Mouse (Mus musculus) hindbrain, embryonic 10.5 days (tissue): ENCODE results near the gene Fcer1a. TPM values are rescaled to one million over a fixed set of nuclear protein-coding genes. Genes with fewer than 3 reads are reported as not detected.
"Not testable (repeated sequence)": the region's sequence is repeated elsewhere in the genome, so short reads cannot be mapped to it uniquely, and the experiment has no call there.

Experiments
- DNase-seq: peaks from one replicate; pipeline ENCODE4 v3.0.0-alpha.2; 2017; ENCODE audit warnings: low spot score
- H3K27ac ChIP-seq: fragments of 300-500 bp; sonication (generic); 2 replicates; pipeline ENCODE4 v1.5.1; 2016; ENCODE audit warnings: mild to moderate bottlenecking, moderate library complexity
- H3K27me3 ChIP-seq: fragments of 300-500 bp; sonication (generic); 2 replicates; pipeline ENCODE4 v1.6.1; 2016; ENCODE audit warnings: mild to moderate bottlenecking; ENCODE audit not compliant: poor library complexity, insufficient read depth, severe bottlenecking
- H3K36me3 ChIP-seq: fragments of 300-500 bp; sonication (generic); 2 replicates; pipeline ENCODE4 v1.6.1; 2016; ENCODE audit warnings: mild to moderate bottlenecking, moderate library complexity
- H3K4me1 ChIP-seq: fragments of 300-500 bp; sonication (generic); replicated peaks from 2 replicates; pipeline ENCODE4 v1.6.1; 2016; ENCODE audit warnings: mild to moderate bottlenecking
- H3K4me3 ChIP-seq: fragments of 300-500 bp; sonication (generic); 2 replicates; pipeline ENCODE4 v1.5.1; 2016; ENCODE audit warnings: mild to moderate bottlenecking, moderate library complexity
- H3K9me3 ChIP-seq: fragments of 300-500 bp; sonication (generic); 2 replicates; pipeline ENCODE4 v1.6.1; 2016; ENCODE audit warnings: mild to moderate bottlenecking, moderate library complexity
- WGBS: fragments of 180-500 bp; shearing (Covaris S2); methylation state at CpG from one replicate; pipeline ENCODE4 v1.1.7; 2016; 5-methylcytosine and 5-hydroxymethylcytosine counted together
- polyA plus RNA-seq: library from polyadenylated mRNA; unstranded; fragments of >200 nt; fragmentation: Nextera tagmentation; extraction: Ambion mirVana; gene quantifications from 2 replicates; pipeline ENCODE4 v1.2.1, GENCODE M21; 2016

Fcer1a gene
- polyA plus RNA-seq: not detected in 2 replicates

- no peaks in the 10 kb centered on the region for H3K36me3 ChIP-seq
- no peak within 1 kb of the TSS for H3K4me3 ChIP-seq
- no peak for DNase-seq
- H3K27me3 ChIP-seq: no peaks in the 10 kb centered on the region
- H3K27ac ChIP-seq: no peak within 1 kb of the TSS
- no peaks in the 10 kb centered on the region for H3K4me1 ChIP-seq
- H3K9me3 ChIP-seq: no peaks in the 10 kb centered on the region
- 89% methylated on average over 2 of the region's 2 CpGs for WGBS
Observed at GRCm38 (mm10) chr1:173227081-173227480, at the start of gene Fcer1a. Gene Fcer1a, minus strand, starts transcription at chr1:173227214.

GRCm38 (mm10) chr1:173265701-173266100, 38.7 kb upstream of the Fcer1a start, which contains the start of gene Olfr418:
Gene Olfr418, plus strand, starts transcription at chr1:173266001.
- DNase-seq: no peak

GRCm38 (mm10) chr1:173249888-173250287, 22.9 kb upstream of the Fcer1a start:
- Histone ChIP-seq H3K27me3 (no peaks in the 10 kb centered on the region), H3K36me3 (no peaks in the 10 kb centered on the region), H3K27ac (no peak overlapping the region), H3K4me1 (no peaks in the 10 kb centered on the region), H3K9me3 (no peaks in the 10 kb centered on the region), H3K4me3 (no peak overlapping the region)
- 95% methylated on average over 3 of the region's 3 CpGs for WGBS
- DNase-seq: no peak

More at GRCm38 (mm10) chr1:173265701-173266100, 38.7 kb upstream of the Fcer1a start, which contains the start of gene Olfr418:
- no peaks in the 10 kb centered on the region for H3K36me3 ChIP-seq
- no peak within 1 kb of the TSS for H3K27ac ChIP-seq
- no peak within 1 kb of the TSS for H3K4me3 ChIP-seq
- no peaks in the 10 kb centered on the region for H3K27me3 ChIP-seq
- H3K4me1 ChIP-seq: 0 out of 2 replicates have a peak, but pooled peaks cover 5% of the 10 kb centered on the region
- no peaks in the 10 kb centered on the region for H3K9me3 ChIP-seq

- DNase-seq: not testable (repeated sequence)
Observed at GRCm38 (mm10) chr1:173237004-173237403, 10.0 kb upstream of the Fcer1a start.

GRCm38 (mm10) chr1:173216481-173216880, 10.5 kb downstream of the Fcer1a start:
- Histone ChIP-seq H3K36me3 (no peaks in the 10 kb centered on the region), H3K27me3 (no peaks in the 10 kb centered on the region), H3K9me3 (no peaks in the 10 kb centered on the region), H3K4me1 (no peaks in the 10 kb centered on the region), H3K27ac (no peak overlapping the region), H3K4me3 (no peak overlapping the region)
- WGBS: 91% methylated on average over 3 of the region's 3 CpGs
- no peak for DNase-seq

More at GRCm38 (mm10) chr1:173237004-173237403, 10.0 kb upstream of the Fcer1a start:
- H3K4me3 ChIP-seq, H3K9me3 ChIP-seq, H3K27me3 ChIP-seq, H3K36me3 ChIP-seq, H3K4me1 ChIP-seq, H3K27ac ChIP-seq: not testable (repeated sequence)
- WGBS: 88% methylated on average over 1 of the region's 1 CpGs

GRCm38 (mm10) chr1:173212092-173212491, 14.9 kb downstream of the Fcer1a start, which contains the start of gene Olfr1404:
Gene Olfr1404, plus strand, starts transcription at chr1:173212392.
- Histone ChIP-seq H3K27me3 (no peaks in the 10 kb centered on the region), H3K4me3 (no peak within 1 kb of the TSS), H3K9me3 (no peaks in the 10 kb centered on the region), H3K36me3 (no peaks in the 10 kb centered on the region), H3K27ac (no peak within 1 kb of the TSS), H3K4me1 (no peaks in the 10 kb centered on the region)
- DNase-seq: no peak
- WGBS: 83% methylated on average over 5 of the region's 5 CpGs

GRCm38 (mm10) chr1:173197508-173197907, 29.5 kb downstream of the Fcer1a start, which contains the start of gene Olfr218:
Gene Olfr218, plus strand, starts transcription at chr1:173197808.
- Histone ChIP-seq H3K36me3 (no peaks in the 10 kb centered on the region), H3K4me3 (no peak within 1 kb of the TSS), H3K9me3 (no peaks in the 10 kb centered on the region), H3K27me3 (no peaks in the 10 kb centered on the region), H3K27ac (no peak within 1 kb of the TSS), H3K4me1 (no peaks in the 10 kb centered on the region)
- DNase-seq: no peak
- WGBS: 82% methylated on average over 5 of the region's 5 CpGs

GRCm38 (mm10) chr1:173196359-173196758, 30.7 kb downstream of the Fcer1a start:
- Histone ChIP-seq H3K27me3 (no peaks in the 10 kb centered on the region), H3K27ac (no peak overlapping the region)
- WGBS: 88% methylated on average over 2 of the region's 2 CpGs

GRCm38 (mm10) chr1:173192059-173192458, 35.0 kb downstream of the Fcer1a start:
- Histone ChIP-seq H3K9me3 (no peaks in the 10 kb centered on the region), H3K4me3 (no peak overlapping the region), H3K27ac (no peak overlapping the region), H3K36me3 (no peaks in the 10 kb centered on the region), H3K4me1 (no peaks in the 10 kb centered on the region), H3K27me3 (no peaks in the 10 kb centered on the region)
- no peak for DNase-seq
- 80% methylated on average over 3 of the region's 3 CpGs for WGBS

More at GRCm38 (mm10) chr1:173196359-173196758, 30.7 kb downstream of the Fcer1a start:
- DNase-seq: no peak
- no peak overlapping the region for H3K4me3 ChIP-seq
- H3K36me3 ChIP-seq: no peaks in the 10 kb centered on the region
- H3K9me3 ChIP-seq: no peaks in the 10 kb centered on the region
- no peaks in the 10 kb centered on the region for H3K4me1 ChIP-seq

- 74% methylated on average over 3 of the region's 3 CpGs for WGBS
- DNase-seq: no peak
- Histone ChIP-seq H3K4me1 (no peaks in the 10 kb centered on the region), H3K27ac (no peak within 1 kb of the TSS), H3K4me3 (no peak within 1 kb of the TSS), H3K36me3 (no peaks in the 10 kb centered on the region), H3K9me3 (no peaks in the 10 kb centered on the region), H3K27me3 (no peaks in the 10 kb centered on the region)
Observed at GRCm38 (mm10) chr1:173190540-173190939, 36.5 kb downstream of the Fcer1a start, which contains the start of gene Olfr1406. Gene Olfr1406, minus strand, starts transcription at chr1:173190640.

- Histone ChIP-seq H3K4me3 (no peak overlapping the region), H3K4me1 (no peaks in the 10 kb centered on the region), H3K27ac (no peak overlapping the region), H3K27me3 (no peaks in the 10 kb centered on the region), H3K9me3 (no peaks in the 10 kb centered on the region), H3K36me3 (no peaks in the 10 kb centered on the region)
- no peak for DNase-seq
Observed at GRCm38 (mm10) chr1:173174154-173174842, 52.7 kb downstream of the Fcer1a start.
